Mouse (Mus musculus) forebrain, postnatal 0 days (tissue): ENCODE measurements at regions not wholly inside any gene's neighbourhood (a gene's known extent, or its start where the extent isn't known, plus 50 kb on each side); places are given as distances from the start of the nearest gene placed in this dataset.

Experiments used
- ATAC-seq: fragments of 200-750 bp; cut with Nextera tagmentation; 2 replicates; pipeline ENCODE4 v1.8.0; 2017; ENCODE audit warnings: mild to moderate bottlenecking, moderate library complexity
- DNase-seq: peaks from one replicate; pipeline ENCODE4 v3.0.0-alpha.2; 2015
- H3K27ac ChIP-seq: fragments of 300-500 bp; sonication (generic); 2 replicates; pipeline ENCODE4 v1.5.1; 2014; ENCODE audit warnings: low read depth, mild to moderate bottlenecking, antibody characterized with exemption, low read length, moderate library complexity, mixed read lengths
- H3K27me3 ChIP-seq: fragments of 300-500 bp; sonication (generic); 2 replicates; pipeline ENCODE4 v1.6.1; 2014; ENCODE audit warnings: mild to moderate bottlenecking, low read length, mixed read lengths; ENCODE audit not compliant: insufficient read depth
- H3K36me3 ChIP-seq: fragments of 300-500 bp; sonication (generic); 2 replicates; pipeline ENCODE4 v1.6.1; 2014; ENCODE audit warnings: mild to moderate bottlenecking, moderate library complexity; ENCODE audit not compliant: insufficient read depth
- H3K4me1 ChIP-seq: fragments of 300-500 bp; sonication (generic); 2 replicates; pipeline ENCODE4 v1.6.1; 2014; ENCODE audit warnings: antibody characterized with exemption; ENCODE audit not compliant: insufficient read depth
- H3K4me2 ChIP-seq: fragments of 300-500 bp; sonication (generic); 2 replicates; pipeline ENCODE4 v1.6.1; 2014; ENCODE audit warnings: low read depth, mild to moderate bottlenecking, moderate library complexity
- H3K4me3 ChIP-seq: fragments of 300-500 bp; sonication (generic); 2 replicates; pipeline ENCODE4 v1.5.1; 2014; ENCODE audit warnings: low read depth, low read length, mixed read lengths
- H3K9ac ChIP-seq: fragments of 300-500 bp; sonication (generic); 2 replicates; pipeline ENCODE4 v1.6.1; 2014; ENCODE audit warnings: mild to moderate bottlenecking
- H3K9me3 ChIP-seq: fragments of 300-500 bp; sonication (generic); 2 replicates; pipeline ENCODE4 v1.6.1; 2016; ENCODE audit warnings: low read length
- CTCF ChIP-seq: sonication (generic); IDR thresholded peaks from 2 replicates; pipeline ENCODE4 v1.5.1; 2016; ENCODE audit warnings: antibody characterized with exemption, control low read depth, low read depth
- WGBS: fragments of 180-500 bp; shearing (Covaris S2); extraction: QIAGEN DNeasy Blood & Tissue Kit; methylation state at CpG from one replicate; pipeline ENCODE4 v1.1.7; 2014; 5-methylcytosine and 5-hydroxymethylcytosine counted together

DNA sequence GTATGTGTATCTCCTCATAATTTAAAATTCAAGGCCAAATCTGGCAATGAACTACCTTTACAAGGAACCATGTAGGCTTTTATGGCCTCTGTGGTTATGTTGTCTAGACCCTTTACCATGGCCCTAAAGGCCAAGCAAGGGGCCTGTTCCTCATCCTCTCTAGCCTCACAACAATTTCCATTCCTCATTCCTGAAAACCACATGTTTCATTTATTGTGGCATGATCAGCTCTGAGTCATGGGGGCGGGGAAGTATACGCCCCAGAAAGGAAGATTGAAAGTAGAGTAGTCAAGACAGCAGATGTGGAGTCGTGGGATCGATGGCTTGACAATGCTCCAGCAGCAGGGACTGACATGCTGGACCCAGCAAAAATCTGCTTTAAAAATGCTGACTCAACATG lies 326.8 kb upstream of the Rnf219 start:
- H3K9ac ChIP-seq: no peak overlapping the region
- no peak overlapping the region for H3K4me3 ChIP-seq
- no peaks in the 10 kb centered on the region for H3K27me3 ChIP-seq
- TF ChIP-seq CTCF: no peak
- 91% methylated on average over 4 of the region's 4 CpGs for WGBS
- H3K27ac ChIP-seq: no peak overlapping the region
- no peak for DNase-seq
- no peaks in the 10 kb centered on the region for H3K9me3 ChIP-seq
- no peak overlapping the region for H3K4me2 ChIP-seq
- no peaks in the 10 kb centered on the region for H3K4me1 ChIP-seq
- H3K36me3 ChIP-seq: no peaks in the 10 kb centered on the region
- no peak for ATAC-seq

- DNase-seq: no peak
- H3K27me3 ChIP-seq: no peaks in the 10 kb centered on the region
- no peaks in the 10 kb centered on the region for H3K4me1 ChIP-seq
- no peaks in the 10 kb centered on the region for H3K36me3 ChIP-seq
- TF ChIP-seq CTCF: no peak
- no peak overlapping the region for H3K4me2 ChIP-seq
- no peak overlapping the region for H3K27ac ChIP-seq
- no peak for ATAC-seq
- no peak overlapping the region for H3K9ac ChIP-seq
- H3K9me3 ChIP-seq: no peaks in the 10 kb centered on the region
- WGBS: 21% methylated on average over 4 of the region's 4 CpGs
- no peak overlapping the region for H3K4me3 ChIP-seq
Observed at GRCm38 (mm10) chr14:104827404-104827803, 305.0 kb upstream of the Rnf219 start.

GRCm38 (mm10) chr14:104824926-104825325 lies 302.5 kb upstream of the Rnf219 start:
- Histone ChIP-seq H3K4me3 (no peak overlapping the region), H3K27ac (no peak overlapping the region), H3K9ac (no peak overlapping the region), H3K27me3 (no peaks in the 10 kb centered on the region), H3K36me3 (no peaks in the 10 kb centered on the region), H3K4me2 (no peak overlapping the region), H3K9me3 (no peaks in the 10 kb centered on the region), H3K4me1 (no peaks in the 10 kb centered on the region)
- TF ChIP-seq CTCF: peak; percentile 38
- 53% methylated on average over 1 of the region's 1 CpGs for WGBS
- no peak for DNase-seq
- ATAC-seq: no peak

GRCm38 (mm10) chr14:104824224-104824623 lies 301.8 kb upstream of the Rnf219 start:
- no peak overlapping the region for H3K27ac ChIP-seq
- no peak overlapping the region for H3K4me2 ChIP-seq
- 68% methylated on average over 1 of the region's 1 CpGs for WGBS
- no peak overlapping the region for H3K9ac ChIP-seq
- no peaks in the 10 kb centered on the region for H3K4me1 ChIP-seq
- no peak overlapping the region for H3K4me3 ChIP-seq
- H3K27me3 ChIP-seq: no peaks in the 10 kb centered on the region
- H3K9me3 ChIP-seq: no peaks in the 10 kb centered on the region
- ATAC-seq (no peak), DNase-seq (no peak)
- no peaks in the 10 kb centered on the region for H3K36me3 ChIP-seq
- TF ChIP-seq CTCF: no peak

DNA sequence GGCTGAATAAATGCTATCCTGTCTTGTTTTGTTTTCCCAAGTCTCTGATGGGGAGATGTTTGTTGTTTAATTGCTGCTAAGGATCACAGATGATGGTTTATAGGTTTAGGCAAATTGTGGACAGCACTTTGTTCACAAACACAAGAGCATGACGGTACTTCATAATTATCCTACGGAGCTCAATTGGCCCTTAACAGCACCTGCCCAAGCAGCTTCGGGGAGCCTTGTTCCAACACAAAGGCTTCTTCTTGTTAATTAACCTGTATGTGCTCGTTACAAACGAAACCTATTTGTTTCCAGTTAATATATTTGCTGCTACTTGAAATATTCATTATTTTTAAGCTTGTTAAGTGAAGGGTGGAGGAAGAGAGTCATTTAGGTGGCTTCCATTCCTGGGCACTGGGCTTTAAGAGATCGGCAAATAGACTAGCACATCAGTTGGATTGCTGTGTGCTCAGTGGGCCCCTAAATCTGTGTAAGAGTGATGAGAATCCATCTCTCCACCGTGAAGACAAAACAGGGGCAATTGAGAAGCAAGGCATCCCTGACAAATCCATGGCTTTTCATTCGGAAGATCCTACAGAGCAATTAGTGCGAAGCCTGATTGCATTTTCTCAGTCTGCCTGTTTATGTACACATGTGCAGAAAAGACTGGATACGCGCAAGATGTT lies 299.6 kb upstream of the Rnf219 start:
- H3K4me2 ChIP-seq: no peak overlapping the region
- no peaks in the 10 kb centered on the region for H3K4me1 ChIP-seq
- H3K36me3 ChIP-seq: no peaks in the 10 kb centered on the region
- no peaks in the 10 kb centered on the region for H3K27me3 ChIP-seq
- H3K9me3 ChIP-seq: no peaks in the 10 kb centered on the region
- 20% methylated on average over 11 of the region's 11 CpGs for WGBS
- H3K9ac ChIP-seq: no peak overlapping the region
- H3K27ac ChIP-seq: no peak overlapping the region
- ATAC-seq (no peak; the same call in 1 of the 2 replicates), DNase-seq (peak; percentile 35)
- TF ChIP-seq CTCF: no peak
- no peak overlapping the region for H3K4me3 ChIP-seq

DNA sequence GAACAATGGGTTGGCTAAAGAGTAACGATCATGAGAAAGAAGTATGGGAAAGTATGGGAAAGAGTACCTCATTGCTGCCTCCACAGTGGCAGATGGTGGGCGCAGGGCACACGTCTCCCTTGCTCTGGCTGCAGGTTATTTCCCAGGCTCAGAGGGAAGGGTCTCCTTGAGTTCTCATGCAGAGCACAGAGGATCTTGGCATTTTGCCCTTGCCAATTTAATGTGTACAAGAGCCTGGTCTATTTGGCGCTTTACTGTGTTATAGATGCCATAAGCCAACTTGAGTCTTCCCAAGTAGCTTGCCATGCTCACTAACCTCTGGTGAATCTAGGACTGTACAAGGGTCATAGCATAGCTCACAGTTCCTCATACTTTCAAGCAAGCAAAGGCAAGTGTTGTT lies 296.7 kb upstream of the Rnf219 start:
- H3K27me3 ChIP-seq: peaks cover 6% of the 10 kb centered on the region
- H3K36me3 ChIP-seq: no peaks in the 10 kb centered on the region
- H3K9me3 ChIP-seq: no peaks in the 10 kb centered on the region
- H3K4me2 ChIP-seq: no peak overlapping the region
- 45% methylated on average over 4 of the region's 4 CpGs for WGBS
- H3K9ac ChIP-seq: no peak overlapping the region
- DNase-seq (no peak), ATAC-seq (no peak)
- H3K4me1 ChIP-seq: no peaks in the 10 kb centered on the region
- H3K27ac ChIP-seq: no peak overlapping the region
- no peak overlapping the region for H3K4me3 ChIP-seq
- no peak for TF ChIP-seq CTCF

GRCm38 (mm10) chr14:104813977-104814584 lies 291.6 kb upstream of the Rnf219 start:
- Histone ChIP-seq H3K9ac (no peak overlapping the region), H3K9me3 (no peaks in the 10 kb centered on the region), H3K27me3 (peaks cover 6% of the 10 kb centered on the region), H3K4me3 (no peak overlapping the region), H3K4me1 (no peaks in the 10 kb centered on the region), H3K4me2 (no peak overlapping the region), H3K36me3 (no peaks in the 10 kb centered on the region), H3K27ac (no peak overlapping the region)
- peak; percentile 89 for TF ChIP-seq CTCF
- WGBS: 28% methylated on average over 10 of the region's 10 CpGs
- DNase-seq: peak; percentile 92
- peak; percentile 81 for ATAC-seq
